Mouse (Mus musculus): ENCODE results near the gene Dok3. TPM values are rescaled to one million over a fixed set of nuclear protein-coding genes. Genes with fewer than 3 reads are reported as not detected.

Dok3 gene
- polyA plus RNA-seq, 1 experiment, result 0.83 TPM

- no peak for TF ChIP-seq USF1 (IDR thresholded peaks at IDR 0.05; ENCODE audit: low read depth)
- TF ChIP-seq MYOG (IDR thresholded peaks at IDR 0.05; ENCODE audit: control insufficient read depth, extremely low read depth, insufficient read length), result no peak
- TF ChIP-seq MYOD1 (IDR thresholded peaks at IDR 0.05; ENCODE audit: control insufficient read depth, insufficient read length, low read depth), result no peak
- TF ChIP-seq MAX (IDR thresholded peaks at IDR 0.05), result no peak
- no peak for TF ChIP-seq CEBPB (IDR thresholded peaks at IDR 0.05; ENCODE audit: low read depth)
- TF ChIP-seq FOSL1 (IDR thresholded peaks at IDR 0.05; ENCODE audit: insufficient read depth, low read length, poor library complexity, severe bottlenecking), result no peak
- TF ChIP-seq CTCF (IDR thresholded peaks at IDR 0.05; ENCODE audit: control insufficient read depth, insufficient read depth, insufficient read length), result no peak
- Histone ChIP-seq H3K79me3 (ENCODE audit: low read depth) (no peaks in the 10 kb centered on the region), H3ac (ENCODE audit: control insufficient read depth, insufficient read length, low read depth) (no peak overlapping the region), H3K4me3 (ENCODE audit: insufficient read depth, poor library complexity, severe bottlenecking) (no peak overlapping the region), H3K79me2 (ENCODE audit: control insufficient read depth, insufficient read depth) (no peaks in the 10 kb centered on the region), H3K27me3 (ENCODE audit: control insufficient read depth, insufficient read depth, insufficient read length) (no peaks in the 10 kb centered on the region), H3K36me3 (ENCODE audit: control insufficient read depth, insufficient read depth) (peaks cover 15% of the 10 kb centered on the region)
Measured at GRCm38 (mm10) chr13:55525733-55526553, 3.2 kb downstream of the Dok3 start.

GRCm38 (mm10) chr13:55523951-55524600 is 5.0 kb downstream of the Dok3 start:
- H3K27me3 ChIP-seq (ENCODE audit: control insufficient read depth, insufficient read depth, insufficient read length), result no peaks in the 10 kb centered on the region
- H3K36me3 ChIP-seq (ENCODE audit: control insufficient read depth, insufficient read depth), result no peaks in the 10 kb centered on the region
- no peak overlapping the region for H3ac ChIP-seq (ENCODE audit: control insufficient read depth, insufficient read length, low read depth)
- no peaks in the 10 kb centered on the region for H3K79me2 ChIP-seq (ENCODE audit: control insufficient read depth, insufficient read depth)
- H3K4me3 ChIP-seq (ENCODE audit: insufficient read depth, poor library complexity, severe bottlenecking), result no peak overlapping the region
- TF ChIP-seq MYOD1 (IDR thresholded peaks at IDR 0.05; ENCODE audit: control insufficient read depth, insufficient read length, low read depth), result no peak
- no peaks in the 10 kb centered on the region for H3K79me3 ChIP-seq (ENCODE audit: low read depth)

GRCm38 (mm10) chr13:55523278-55523677 is 5.8 kb downstream of the Dok3 start:
- no peaks in the 10 kb centered on the region for H3K79me2 ChIP-seq (ENCODE audit: control insufficient read depth, insufficient read depth)
- H3K27me3 ChIP-seq (ENCODE audit: control insufficient read depth, insufficient read depth, insufficient read length), result no peaks in the 10 kb centered on the region
- no peaks in the 10 kb centered on the region for H3K36me3 ChIP-seq (ENCODE audit: control insufficient read depth, insufficient read depth)
- H3K79me3 ChIP-seq (ENCODE audit: low read depth), result no peaks in the 10 kb centered on the region
- no peak overlapping the region for H3K4me3 ChIP-seq (ENCODE audit: insufficient read depth, poor library complexity, severe bottlenecking)
- no peak overlapping the region for H3ac ChIP-seq (ENCODE audit: control insufficient read depth, insufficient read length, low read depth)
- TF ChIP-seq MAX (IDR thresholded peaks at IDR 0.05) (no peak), FOSL1 (IDR thresholded peaks at IDR 0.05; ENCODE audit: insufficient read depth, low read length, poor library complexity, severe bottlenecking) (no peak)

GRCm38 (mm10) chr13:55522730-55523129 is 6.4 kb downstream of the Dok3 start:
- TF ChIP-seq FOSL1 (IDR thresholded peaks at IDR 0.05; ENCODE audit: insufficient read depth, low read length, poor library complexity, severe bottlenecking), result no peak
- TF ChIP-seq CTCF (IDR thresholded peaks at IDR 0.05; ENCODE audit: control insufficient read depth, insufficient read depth, insufficient read length), result no peak
- TF ChIP-seq MYOG (IDR thresholded peaks at IDR 0.05; ENCODE audit: control insufficient read depth, extremely low read depth, insufficient read length), result no peak
- no peak for TF ChIP-seq USF1 (IDR thresholded peaks at IDR 0.05; ENCODE audit: low read depth)
- no peak for TF ChIP-seq CEBPB (IDR thresholded peaks at IDR 0.05; ENCODE audit: low read depth)
- TF ChIP-seq MAX (IDR thresholded peaks at IDR 0.05), result no peak
- TF ChIP-seq MYOD1 (IDR thresholded peaks at IDR 0.05; ENCODE audit: control insufficient read depth, insufficient read length, low read depth), result no peak
- Histone ChIP-seq H3K79me3 (ENCODE audit: low read depth) (no peaks in the 10 kb centered on the region), H3K79me2 (ENCODE audit: control insufficient read depth, insufficient read depth) (no peaks in the 10 kb centered on the region), H3K4me3 (ENCODE audit: insufficient read depth, poor library complexity, severe bottlenecking) (no peak overlapping the region), H3K27me3 (ENCODE audit: control insufficient read depth, insufficient read depth, insufficient read length) (no peaks in the 10 kb centered on the region), H3K36me3 (ENCODE audit: control insufficient read depth, insufficient read depth) (no peaks in the 10 kb centered on the region), H3ac (ENCODE audit: control insufficient read depth, insufficient read length, low read depth) (no peak overlapping the region)

- no peaks in the 10 kb centered on the region for H3K79me3 ChIP-seq (ENCODE audit: low read depth)
- TF ChIP-seq USF1 (IDR thresholded peaks at IDR 0.05; ENCODE audit: low read depth), result no peak
- TF ChIP-seq CEBPB (IDR thresholded peaks at IDR 0.05; ENCODE audit: low read depth), result no peak
- TF ChIP-seq MYOG (IDR thresholded peaks at IDR 0.05; ENCODE audit: control insufficient read depth, extremely low read depth, insufficient read length), result no peak
- no peak for TF ChIP-seq FOSL1 (IDR thresholded peaks at IDR 0.05; ENCODE audit: insufficient read depth, low read length, poor library complexity, severe bottlenecking)
- no peak for TF ChIP-seq MAX (IDR thresholded peaks at IDR 0.05)
- TF ChIP-seq MYOD1 (IDR thresholded peaks at IDR 0.05; ENCODE audit: control insufficient read depth, insufficient read length, low read depth), result no peak
- TF ChIP-seq CTCF (IDR thresholded peaks at IDR 0.05; ENCODE audit: control insufficient read depth, insufficient read depth, insufficient read length), result no peak
Measured at GRCm38 (mm10) chr13:55519606-55520005, 9.5 kb downstream of the Dok3 start.

GRCm38 (mm10) chr13:55516955-55517354 is 12.1 kb downstream of the Dok3 start:
- H3K36me3 ChIP-seq (ENCODE audit: control insufficient read depth, insufficient read depth), result peaks cover 3% of the 10 kb centered on the region
- peaks cover 11% of the 10 kb centered on the region for H3K79me3 ChIP-seq (ENCODE audit: low read depth)
- H3K27me3 ChIP-seq (ENCODE audit: control insufficient read depth, insufficient read depth, insufficient read length), result no peaks in the 10 kb centered on the region
- no peak overlapping the region for H3ac ChIP-seq (ENCODE audit: control insufficient read depth, insufficient read length, low read depth)
- TF ChIP-seq FOSL1 (IDR thresholded peaks at IDR 0.05; ENCODE audit: insufficient read depth, low read length, poor library complexity, severe bottlenecking) (no peak), CTCF (IDR thresholded peaks at IDR 0.05; ENCODE audit: control insufficient read depth, insufficient read depth, insufficient read length) (peak; percentile 76)
- no peak overlapping the region for H3K4me3 ChIP-seq (ENCODE audit: insufficient read depth, poor library complexity, severe bottlenecking)
- peaks cover 14% of the 10 kb centered on the region for H3K79me2 ChIP-seq (ENCODE audit: control insufficient read depth, insufficient read depth)

More at GRCm38 (mm10) chr13:55519606-55520005, 9.5 kb downstream of the Dok3 start:
- H3K36me3 ChIP-seq (ENCODE audit: control insufficient read depth, insufficient read depth), result no peaks in the 10 kb centered on the region
- H3K4me3 ChIP-seq (ENCODE audit: insufficient read depth, poor library complexity, severe bottlenecking), result no peak overlapping the region
- H3K79me2 ChIP-seq (ENCODE audit: control insufficient read depth, insufficient read depth), result no peaks in the 10 kb centered on the region
- no peak overlapping the region for H3ac ChIP-seq (ENCODE audit: control insufficient read depth, insufficient read length, low read depth)
- H3K27me3 ChIP-seq (ENCODE audit: control insufficient read depth, insufficient read depth, insufficient read length), result no peaks in the 10 kb centered on the region

Data from C2C12 (cell line).